Mouse (Mus musculus): ENCODE results near the gene Nsg2.
"Not testable (repeated sequence)": the region's sequence is repeated elsewhere in the genome, so short reads cannot be mapped to it uniquely, and the experiment has no call there.

Gene Nsg2

DNA sequence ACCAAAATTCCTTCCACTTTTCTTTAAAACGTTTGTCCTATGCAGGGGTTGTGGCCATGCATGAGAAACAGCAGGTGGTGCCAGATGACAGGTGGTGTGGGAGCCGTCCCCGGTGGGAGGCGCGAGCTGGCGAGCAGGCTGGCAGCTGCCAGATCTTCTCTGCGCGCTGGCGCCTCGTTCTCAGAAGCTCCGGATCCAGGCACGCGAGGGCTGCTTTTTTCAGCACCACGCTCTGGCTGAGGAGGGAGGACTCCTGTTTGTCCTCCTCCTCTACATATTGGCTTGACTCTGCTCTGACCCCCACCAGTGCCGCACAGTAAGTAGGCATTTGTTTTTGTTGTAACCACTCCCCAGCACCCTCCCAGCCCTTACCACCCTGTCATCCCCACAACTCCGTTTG is at the start of gene Nsg2:
Gene Nsg2, plus strand, starts transcription at position 183 of the 400 bp plus-strand sequence.
- peak; percentile 23 for DNase-seq (ENCODE audit: low spot score)

DNA sequence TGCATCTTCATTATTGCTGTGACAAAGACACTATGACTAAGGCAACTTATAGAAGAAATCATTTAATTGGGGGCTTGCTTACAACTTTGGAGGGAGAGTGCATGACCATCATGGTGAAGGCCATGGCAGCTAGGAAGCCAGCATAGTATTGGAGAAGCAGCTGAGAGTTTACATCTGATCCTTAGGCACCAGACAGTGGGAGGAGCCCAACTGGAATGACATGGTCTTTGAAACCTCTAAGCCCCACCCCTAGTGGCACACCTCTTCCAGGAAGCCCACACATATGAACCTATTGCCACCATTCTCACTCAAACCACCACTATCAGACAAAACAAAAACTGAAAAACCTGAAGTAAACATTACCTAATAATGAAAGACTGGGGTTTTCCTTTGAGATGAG is 40.2 kb upstream of the Nsg2 start:
- no peak for DNase-seq (ENCODE audit: low spot score)

DNA sequence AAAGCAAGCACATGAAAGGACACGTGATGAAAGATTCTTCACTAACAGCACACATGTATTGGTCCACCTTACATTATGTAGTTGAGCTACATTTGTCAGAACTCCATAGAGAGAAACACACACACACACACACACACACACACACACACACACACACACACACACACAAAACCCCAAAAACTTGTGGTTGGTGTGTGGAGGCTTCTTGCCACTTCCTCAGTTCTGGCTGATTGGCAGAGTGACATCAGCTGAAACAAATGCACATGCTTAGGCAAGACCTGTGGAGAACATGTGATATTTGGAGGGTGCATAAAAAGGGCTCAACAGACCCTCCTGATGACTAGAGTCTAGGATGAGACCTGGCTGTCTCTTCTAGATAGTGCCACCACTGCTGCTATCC is 36.3 kb upstream of the Nsg2 start:
- no peak for DNase-seq (ENCODE audit: low spot score)

DNA sequence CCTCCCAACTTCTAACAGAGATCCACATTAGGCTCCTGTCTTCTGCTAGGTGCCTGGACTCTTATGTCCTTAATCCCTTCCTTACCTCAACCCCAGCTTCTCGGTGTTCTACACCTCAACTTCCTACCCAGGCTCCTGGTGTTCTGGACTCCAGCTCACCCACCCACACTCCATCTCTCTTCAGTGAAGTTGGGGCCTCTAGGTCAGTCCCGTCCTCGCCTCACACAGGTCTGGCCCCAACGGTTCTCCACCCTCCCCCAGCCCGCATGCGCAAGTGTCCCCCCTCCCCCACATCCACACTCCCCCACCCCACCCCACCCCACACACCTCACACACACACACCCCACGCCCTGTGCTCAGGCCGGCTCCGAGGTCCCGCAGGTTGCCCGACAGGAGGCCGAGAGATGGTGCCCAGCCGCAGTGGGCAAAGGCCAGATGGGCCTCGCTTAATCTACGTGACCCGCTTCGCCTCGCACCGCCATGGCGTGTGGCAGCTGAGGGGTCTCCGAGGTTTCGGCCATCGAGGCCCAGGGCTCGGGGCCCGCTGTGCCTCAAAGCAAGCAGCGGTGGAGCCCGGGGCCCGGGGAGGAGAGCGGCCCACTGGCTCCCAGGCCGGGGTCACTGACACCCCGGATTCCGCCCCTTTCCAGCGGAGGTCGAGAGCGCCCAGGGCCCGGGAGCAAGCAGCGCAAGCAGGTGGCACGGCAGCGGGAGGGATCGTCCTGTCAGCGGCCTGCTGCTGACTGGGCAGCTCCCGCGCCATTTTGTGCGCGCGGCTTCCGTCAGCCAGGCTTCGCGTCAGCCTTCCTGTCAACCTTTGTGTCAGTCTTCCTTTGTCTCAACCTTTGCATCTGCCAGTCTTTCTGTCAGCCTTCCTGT is 34.8 kb upstream of the Nsg2 start, which contains the start of gene 4930524B15Rik:
Gene 4930524B15Rik, plus strand, starts transcription at position 337 of the 879 bp plus-strand sequence.
- DNase-seq (ENCODE audit: low spot score) = no peak

DNA sequence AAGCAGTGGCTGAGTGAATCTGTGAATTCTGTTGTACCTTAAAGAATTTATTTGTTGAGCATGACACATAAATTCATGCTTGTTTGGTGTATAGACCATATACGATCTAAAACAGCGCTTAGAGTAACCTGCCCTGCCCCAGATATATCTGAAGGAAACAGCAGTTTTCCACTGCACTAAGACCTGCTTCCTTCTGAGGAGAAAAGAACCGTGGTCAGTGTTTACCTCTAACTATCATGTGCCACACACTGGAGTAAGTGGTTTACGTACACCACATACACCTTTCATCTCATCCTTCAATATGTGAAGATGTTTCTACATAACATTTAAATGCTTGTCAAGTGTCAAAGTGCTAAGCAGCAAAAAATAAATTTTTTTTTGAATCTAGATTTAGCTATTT is 26.1 kb upstream of the Nsg2 start:
- no peak for DNase-seq (ENCODE audit: low spot score)

DNA sequence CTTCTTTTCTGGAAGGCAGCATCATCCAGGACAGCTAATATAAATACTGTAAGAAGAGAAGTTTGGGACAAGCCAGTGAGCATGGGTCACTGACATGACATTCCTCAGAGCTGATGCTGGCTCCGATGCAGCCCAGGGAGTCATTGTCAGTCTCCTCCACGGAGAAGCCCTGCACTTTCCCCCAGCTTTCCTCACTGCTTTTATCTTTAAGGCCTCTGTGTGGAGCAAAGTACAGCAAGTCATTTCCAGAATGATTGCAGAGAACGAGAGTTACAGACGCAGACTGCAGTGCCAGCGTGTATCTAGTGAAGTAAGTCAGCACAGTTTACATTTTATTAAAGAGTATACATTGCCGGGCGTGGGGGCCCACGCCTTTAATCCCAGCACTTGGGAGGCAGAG is 25.4 kb upstream of the Nsg2 start:
- DNase-seq (ENCODE audit: low spot score) = no peak

DNA sequence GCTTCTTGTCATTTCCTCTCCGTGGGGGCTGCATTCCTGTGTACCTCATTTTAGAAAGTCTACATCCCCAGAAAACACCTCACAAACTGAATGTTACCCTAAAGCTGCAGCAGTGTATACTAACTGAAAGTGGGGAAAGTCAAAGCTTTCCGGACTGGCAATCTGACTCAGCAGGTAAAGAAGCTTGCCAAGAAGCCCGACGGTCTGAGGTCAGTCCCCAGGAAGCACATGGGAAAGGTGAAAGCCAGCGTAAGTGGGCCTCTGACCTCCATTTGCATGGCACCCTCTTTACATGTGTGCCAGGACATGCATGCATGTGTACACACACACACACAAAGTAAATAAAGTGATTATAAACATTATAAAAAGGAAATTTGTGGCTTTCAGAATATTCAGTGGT is 24.6 kb upstream of the Nsg2 start:
- DNase-seq (ENCODE audit: low spot score) = no peak

DNA sequence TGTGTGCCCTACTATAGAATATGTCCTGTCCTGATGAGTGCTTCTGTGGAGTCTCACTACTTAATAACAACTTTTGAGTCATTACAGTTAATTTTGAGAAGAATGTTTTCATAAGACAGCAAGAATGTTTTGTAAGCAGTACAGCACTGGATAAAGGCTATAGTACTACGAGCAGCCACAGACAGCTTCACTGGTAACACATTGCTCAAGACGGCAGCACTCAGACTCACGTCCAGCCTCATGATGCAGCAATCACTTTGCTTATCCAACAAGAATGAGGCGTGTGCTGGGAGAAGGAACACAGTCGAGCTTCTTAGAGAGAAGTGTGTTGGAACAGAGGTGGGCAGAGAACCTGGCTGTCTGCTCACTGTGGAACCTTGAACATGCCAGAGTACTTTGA is 24.1 kb upstream of the Nsg2 start:
- no peak for DNase-seq (ENCODE audit: low spot score)

DNA sequence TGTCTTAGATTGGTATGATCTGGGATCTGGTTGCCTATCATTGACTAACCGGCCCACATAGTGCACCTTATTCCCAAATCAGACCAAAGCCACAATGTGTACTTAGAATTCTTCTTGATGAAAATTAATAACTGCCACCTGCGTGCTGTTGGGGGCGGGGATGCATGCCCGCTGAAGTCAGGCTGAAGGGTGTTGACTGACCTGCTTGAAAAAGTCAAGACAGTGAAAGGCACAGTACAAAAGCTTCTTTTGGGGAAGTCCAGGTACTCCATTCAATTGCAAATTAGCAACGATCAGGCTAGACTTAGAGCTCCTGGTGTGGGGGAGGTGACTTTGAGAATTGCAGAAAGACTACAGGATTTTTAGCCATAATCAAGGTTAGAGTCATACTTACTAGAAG is 20.2 kb upstream of the Nsg2 start:
- not testable (repeated sequence) for DNase-seq (ENCODE audit: low spot score)

DNA sequence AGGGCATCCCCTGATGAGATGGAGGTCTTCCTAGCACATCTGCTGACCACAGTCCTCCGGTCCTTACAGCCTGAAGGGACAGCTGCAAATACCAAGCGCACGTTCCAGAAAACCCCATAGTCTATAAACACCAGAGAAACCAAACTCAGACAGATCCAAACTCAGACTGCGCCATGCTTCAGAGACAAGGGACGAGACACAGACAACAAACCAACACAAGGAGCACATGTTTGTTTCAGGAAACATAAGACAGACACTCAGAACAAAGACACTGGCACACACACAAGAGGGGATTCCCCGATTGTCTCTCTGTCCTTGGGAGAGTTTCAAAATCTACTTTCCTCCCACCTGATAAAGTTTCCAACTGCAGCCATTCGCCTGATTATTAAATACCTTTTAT is 18.4 kb upstream of the Nsg2 start:
- DNase-seq (ENCODE audit: low spot score) = no peak

DNA sequence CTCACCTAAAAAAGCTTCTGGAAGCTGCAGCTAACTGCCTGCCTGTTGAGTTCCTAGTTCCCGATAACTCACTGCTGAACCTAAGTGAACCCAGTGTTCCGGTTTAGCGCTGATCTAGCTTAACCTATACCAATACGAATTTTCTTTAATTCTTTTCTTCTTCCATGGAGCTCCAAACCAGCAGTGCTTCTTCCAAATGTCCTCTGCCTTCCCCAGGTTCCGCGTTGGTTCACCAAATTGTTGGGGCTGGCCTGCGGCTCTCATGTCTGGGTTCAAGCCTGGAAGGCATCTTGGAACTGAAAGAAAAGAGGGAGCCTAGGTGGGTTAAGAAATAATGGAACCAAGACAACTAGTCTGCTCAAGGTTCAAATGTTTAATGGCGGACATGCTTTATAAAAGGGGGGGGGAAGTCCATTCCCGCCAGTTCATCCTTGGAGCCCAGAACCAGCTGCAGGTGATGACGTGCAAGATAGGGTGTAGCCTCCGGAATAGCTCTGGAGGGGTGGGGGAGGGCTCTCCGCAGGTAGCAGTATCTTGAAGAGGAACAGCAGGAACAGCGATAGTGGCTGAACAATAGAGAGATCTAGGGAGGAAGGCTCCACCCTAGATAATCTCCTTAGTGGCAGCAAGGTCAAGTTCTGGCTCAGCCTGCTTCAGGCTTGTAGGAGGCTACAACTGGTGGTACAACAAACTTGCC is 17.9 kb upstream of the Nsg2 start:
- not testable (repeated sequence) for DNase-seq (ENCODE audit: low spot score)

DNA sequence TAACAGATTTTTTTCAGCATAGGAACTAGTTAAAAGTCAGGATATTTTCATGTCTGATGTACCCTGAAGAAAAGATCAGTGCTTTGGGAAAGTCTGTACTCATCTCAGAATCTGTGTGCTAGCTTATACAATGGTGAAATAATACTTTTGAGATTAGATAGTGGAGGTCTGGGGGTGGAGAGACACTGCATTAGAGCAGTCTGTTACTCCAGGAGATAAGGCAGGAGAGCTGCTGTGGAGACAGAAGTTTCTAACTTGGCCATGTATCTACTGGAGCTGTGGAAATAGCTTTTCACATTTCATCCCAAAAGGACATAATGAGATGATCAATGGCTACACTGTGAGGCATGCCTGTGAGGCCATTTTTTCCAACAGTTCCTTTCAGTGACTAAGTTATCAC is 17.0 kb upstream of the Nsg2 start:
- no peak for DNase-seq (ENCODE audit: low spot score)

DNA sequence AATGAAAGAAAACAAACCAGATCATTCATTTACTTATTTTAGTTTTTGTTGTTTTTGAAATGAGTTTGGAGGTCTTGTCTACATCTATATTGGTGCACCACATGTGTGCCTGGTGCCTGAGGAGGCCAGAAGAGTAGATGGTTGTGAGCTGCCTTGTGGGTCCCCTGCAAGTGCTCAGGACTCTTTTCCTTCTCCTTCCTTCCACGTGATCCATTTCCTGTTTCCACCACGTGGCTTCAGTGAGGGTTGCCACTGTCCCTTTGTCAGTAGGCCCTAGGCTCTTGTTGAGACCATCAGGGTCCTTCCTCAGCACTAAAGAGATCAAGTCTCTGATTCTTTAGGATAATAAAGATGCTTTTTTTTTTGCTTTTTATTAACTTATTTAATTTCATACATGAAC is 15.5 kb upstream of the Nsg2 start:
- no peak for DNase-seq (ENCODE audit: low spot score)

DNA sequence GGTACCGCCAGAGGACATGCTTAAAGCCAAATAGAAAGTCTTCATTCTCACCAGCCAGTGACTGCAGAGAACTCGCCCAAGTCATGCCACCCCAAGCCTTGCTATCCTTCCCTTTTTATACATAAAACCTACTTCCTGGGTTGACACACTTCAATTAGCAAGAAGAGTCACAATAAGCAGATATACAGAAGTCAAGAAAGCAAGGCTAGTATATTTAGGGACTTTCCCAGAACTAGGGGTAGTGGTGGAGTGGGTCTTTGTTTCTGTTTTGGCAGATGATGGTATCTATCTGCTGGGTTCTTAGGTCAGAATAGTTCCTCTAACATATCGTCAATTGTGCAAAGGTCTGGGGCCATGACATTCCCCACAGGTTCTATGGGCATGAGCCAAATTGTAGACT is 7.7 kb upstream of the Nsg2 start:
- DNase-seq (ENCODE audit: low spot score) = no peak

DNA sequence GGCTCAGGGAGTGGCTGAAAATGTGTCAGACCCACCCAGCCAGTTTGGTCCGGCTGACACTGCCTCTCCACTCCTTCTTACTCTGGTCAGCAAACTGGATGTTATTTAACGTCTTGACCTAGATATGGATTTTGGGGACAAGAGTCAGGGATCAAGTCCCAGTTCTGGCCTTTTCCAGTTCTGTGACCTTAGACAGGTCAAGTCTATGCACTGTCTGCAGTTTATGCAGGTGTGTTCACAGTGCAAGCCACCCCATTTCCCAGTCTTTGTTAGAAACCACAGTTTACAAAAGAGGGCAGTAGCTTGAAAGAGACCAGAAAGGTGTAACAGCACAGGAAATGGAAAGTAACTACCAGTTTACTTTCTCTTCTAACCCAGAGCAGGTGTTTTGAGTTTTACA is 547 bp upstream of the Nsg2 start:
- DNase-seq (ENCODE audit: low spot score) = no peak

DNA sequence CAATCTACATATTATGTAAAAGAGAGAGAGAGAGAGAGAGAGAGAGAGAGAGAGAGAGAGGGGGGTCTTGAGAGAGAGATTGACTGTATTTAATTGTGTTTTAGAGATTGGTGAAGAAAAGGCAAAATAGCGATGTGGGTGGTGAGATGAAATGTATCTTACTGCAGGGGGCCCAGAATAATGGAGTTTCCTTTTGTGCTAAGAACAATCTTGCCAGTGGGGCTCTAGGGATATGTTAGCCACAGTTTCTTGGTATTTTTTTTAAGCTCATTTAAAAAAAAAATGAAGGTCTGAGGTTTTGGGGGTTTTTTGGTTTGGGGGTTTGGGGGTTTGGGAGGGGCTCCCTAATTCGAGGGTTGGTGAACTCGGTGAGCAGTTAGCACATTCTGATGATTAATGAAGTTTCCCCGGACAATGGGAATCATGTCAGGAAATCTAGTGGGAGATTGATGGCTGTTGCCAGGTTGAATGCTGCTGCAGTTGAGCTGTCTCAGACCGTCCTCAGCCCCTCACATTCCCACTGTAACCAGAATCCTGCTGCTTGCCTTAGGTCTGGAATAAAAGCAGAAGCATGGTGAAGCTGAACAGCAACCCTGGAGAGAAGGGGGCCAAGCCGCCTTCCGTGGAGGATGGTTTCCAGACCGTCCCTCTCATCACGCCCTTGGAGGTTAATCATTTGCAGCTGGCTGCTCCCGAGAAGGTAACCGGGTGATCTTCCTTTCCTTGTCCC is 1.1 kb downstream of the Nsg2 start:
- no peak for DNase-seq (ENCODE audit: low spot score)

DNA sequence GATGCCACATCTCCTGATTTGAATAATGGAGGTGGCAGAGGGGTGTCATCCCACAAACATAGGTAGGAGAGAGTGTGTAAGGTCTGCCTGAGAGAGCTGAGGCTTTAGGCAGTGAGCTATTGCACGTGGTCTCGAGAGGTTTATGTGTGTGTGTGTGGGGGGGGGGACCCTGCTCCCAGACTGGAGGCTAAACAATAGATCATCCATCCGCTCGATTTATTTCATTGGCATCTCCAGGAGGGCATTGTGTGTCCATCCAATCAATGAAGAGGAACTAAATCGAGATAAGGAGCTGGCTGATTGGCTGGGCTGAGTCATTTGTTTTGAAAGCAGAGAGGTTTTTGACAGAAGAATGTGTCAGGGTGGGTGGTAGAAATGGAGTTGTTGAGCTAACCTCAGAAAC is 2.4 kb downstream of the Nsg2 start:
- no peak for DNase-seq (ENCODE audit: low spot score)

DNA sequence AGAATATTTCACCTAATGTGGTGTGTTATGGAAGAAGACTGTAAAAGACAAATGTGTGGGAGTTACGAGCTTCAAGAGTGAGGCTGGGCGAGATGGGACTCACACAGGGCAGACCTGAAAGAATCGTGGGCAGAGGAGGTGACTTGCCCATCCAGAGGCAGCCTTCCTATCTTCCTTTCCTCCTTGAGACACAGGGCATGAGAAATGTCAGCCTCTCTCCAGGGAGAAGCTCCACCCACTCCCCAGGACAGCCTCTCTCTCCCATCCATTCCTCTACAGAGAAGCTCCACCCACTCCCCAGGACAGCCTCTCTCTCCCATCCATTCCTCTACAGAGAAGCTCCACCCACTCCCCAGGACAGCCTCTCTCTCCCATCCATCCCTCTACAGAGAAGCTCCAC is 7.8 kb downstream of the Nsg2 start:
- not testable (repeated sequence) for DNase-seq (ENCODE audit: low spot score)

DNA sequence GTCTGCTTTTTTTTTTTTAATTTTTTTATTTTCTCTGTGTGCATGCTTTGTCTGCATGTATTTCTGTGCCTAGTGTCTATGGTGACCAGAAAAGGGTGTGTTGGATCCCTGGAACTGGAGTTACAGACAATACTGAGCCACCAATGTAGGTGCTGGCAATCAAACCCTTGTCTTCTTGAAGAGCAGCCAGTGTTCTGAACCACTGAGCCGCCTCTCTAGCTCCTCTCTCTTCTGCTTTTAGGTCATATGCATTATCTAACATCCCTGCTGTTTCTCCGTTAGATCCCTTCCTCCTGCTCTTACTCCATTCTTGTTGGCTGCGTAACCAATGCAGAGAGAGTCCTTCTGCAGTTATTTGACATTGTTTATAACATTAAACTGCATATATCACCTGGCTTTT is 8.6 kb downstream of the Nsg2 start:
- no peak for DNase-seq (ENCODE audit: low spot score)

DNA sequence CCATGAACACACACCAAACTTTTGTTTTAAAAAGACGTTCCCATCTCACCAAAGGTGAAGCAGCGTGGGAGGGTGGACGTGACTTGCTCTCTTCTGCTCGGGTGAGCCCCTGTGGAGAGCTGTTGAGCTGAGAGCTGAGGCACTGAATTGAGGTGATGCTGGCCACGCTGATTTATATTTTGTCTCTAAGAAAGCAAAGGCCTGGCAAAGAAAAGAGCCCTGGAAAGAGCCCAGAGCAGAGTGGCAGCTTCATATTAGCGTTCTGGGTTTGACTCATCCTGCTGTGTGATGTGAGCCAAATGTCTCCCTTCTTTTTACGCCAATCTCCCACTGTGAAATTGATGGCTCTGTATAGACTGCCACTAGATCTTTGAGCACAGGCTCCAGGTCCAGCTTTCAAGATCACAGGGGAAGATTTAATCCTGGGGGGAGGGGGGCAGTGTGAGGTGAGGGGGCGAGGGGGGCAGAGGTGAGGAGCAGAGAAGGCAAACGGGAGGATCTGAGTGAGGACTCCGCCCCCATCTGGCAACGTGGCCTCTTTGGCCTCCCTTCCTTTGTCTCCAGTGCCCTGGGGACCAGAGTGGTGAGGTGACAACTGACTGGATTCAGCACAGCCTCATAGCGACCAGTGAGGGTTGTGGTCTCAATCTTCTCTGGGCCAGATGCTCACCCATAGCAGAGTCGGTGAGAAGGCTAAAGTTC is 9.8 kb downstream of the Nsg2 start:
- DNase-seq (ENCODE audit: low spot score) = no peak

DNA sequence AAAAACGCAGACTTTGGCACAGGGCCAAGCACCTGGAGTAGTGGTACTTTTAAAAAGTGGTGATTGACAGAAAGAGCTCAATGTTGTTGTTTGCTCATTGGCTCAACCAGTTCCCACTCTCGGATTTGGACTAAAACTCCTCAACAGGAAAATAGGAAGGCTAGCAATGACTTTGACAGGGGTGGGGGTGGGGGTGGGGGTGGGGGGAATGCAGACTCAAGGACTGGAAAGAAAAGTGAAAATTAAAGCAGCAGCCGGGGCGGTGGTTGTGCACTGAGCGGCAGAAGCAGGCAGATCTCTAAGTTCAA is 10.4 kb downstream of the Nsg2 start:
- no peak for DNase-seq (ENCODE audit: low spot score)

DNA sequence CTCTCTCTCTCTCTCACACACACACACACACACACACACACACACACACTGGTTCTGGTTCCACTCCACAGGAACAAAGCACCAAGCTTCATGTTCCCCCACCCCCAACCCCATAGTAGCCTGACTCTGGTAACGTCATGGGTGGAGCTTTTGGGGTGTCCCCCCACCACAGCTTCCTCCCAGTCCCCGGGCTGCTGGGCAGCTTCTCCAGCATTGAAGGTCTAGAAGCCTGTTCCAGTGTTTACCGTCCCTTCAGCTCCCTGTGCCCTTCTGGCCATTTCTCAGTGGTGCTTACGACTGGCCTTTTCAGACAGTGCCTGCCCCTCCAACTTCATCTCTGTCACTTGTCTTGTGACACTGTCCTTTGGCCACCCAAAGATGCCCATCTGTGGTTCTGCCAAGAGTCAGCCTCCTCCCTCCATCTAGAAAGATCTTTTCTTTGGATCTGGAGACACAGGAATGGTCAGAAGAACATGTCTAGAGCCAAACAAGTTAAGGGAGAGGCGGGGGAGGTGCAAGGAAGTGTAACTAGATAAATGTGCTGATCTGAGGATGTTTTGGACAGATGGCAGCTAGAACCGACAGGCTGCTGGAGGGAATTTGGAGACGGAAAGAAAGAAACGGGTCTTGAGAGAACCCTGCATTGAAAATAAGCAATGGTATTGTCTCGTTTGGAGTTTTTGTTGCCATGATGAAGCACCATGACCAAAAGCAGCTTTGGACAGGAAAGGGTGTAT is 11.8 kb downstream of the Nsg2 start:
- no peak for DNase-seq (ENCODE audit: low spot score)

Measured in urinary bladder, postnatal 10 days (tissue).